37 mouse cellular contexts compared by ENCODE assay signal in genomic region chrX:169178634-169179033, GRCm38 (mm10). TPM values are rescaled to one million over a fixed set of nuclear protein-coding genes. Genes with fewer than 3 reads are reported as not detected.
DNase-seq lines count a peak whose midpoint lies in the region; ATAC-seq and TF ChIP-seq lines count a peak whose summit lies in the region.
"Had no signal": no experiment of that assay in that cellular context is flagged by ENCODE, and none has a peak within 500 bp of the region (broad histone marks: within the 10 kb centered on the region; RNA-seq: fewer than 3 reads in every experiment).

No protein-coding gene starts in this region.

- no peaks in the 10 kb centered on the region for H3K9me3 ChIP-seq in heart, embryonic 12.5 days (replicated peaks)
- H3K9me3 ChIP-seq in lung, embryonic 14.5 days (ENCODE audit: low read depth, low read length) = no peaks in the 10 kb centered on the region
- H3K9me3 ChIP-seq: embryonic facial prominence, embryonic 12.5 days; intestine, embryonic 15.5 days; limb, embryonic 13.5 days; liver, embryonic 13.5 days; midbrain, embryonic 15.5 days; neural tube, embryonic 15.5 days had no signal

- no peaks in the 10 kb centered on the region for H3K27me3 ChIP-seq in heart, embryonic 12.5 days (replicated peaks)
- no peaks in the 10 kb centered on the region for H3K27me3 ChIP-seq in lung, embryonic 14.5 days (ENCODE audit: insufficient read depth, low read length)
- H3K27me3 ChIP-seq: intestine, embryonic 15.5 days; liver, embryonic 13.5 days had no signal

- no peak overlapping the region for H3K9ac ChIP-seq in heart, embryonic 12.5 days
- H3K9ac ChIP-seq in lung, embryonic 14.5 days = no peak overlapping the region
- H3K9ac ChIP-seq: embryonic facial prominence, embryonic 12.5 days; intestine, embryonic 15.5 days; limb, embryonic 13.5 days; liver, embryonic 13.5 days; midbrain, embryonic 15.5 days; neural tube, embryonic 15.5 days had no signal

- no peaks in the 10 kb centered on the region for H3K36me3 ChIP-seq in heart, embryonic 12.5 days
- H3K36me3 ChIP-seq in lung, embryonic 14.5 days (ENCODE audit: insufficient read depth) = no peaks in the 10 kb centered on the region
- H3K36me3 ChIP-seq: embryonic facial prominence, embryonic 12.5 days; intestine, embryonic 15.5 days; limb, embryonic 13.5 days; liver, embryonic 13.5 days; midbrain, embryonic 15.5 days; neural tube, embryonic 15.5 days had no signal

- WGBS in heart, embryonic 12.5 days = 87% methylated on average over 2 of the region's 2 CpGs
- WGBS in lung, embryonic 14.5 days = 57% methylated on average over 2 of the region's 2 CpGs

- no peak overlapping the region for H3K27ac ChIP-seq in heart, embryonic 12.5 days (ENCODE audit: poor library complexity, severe bottlenecking)
- no peak overlapping the region for H3K27ac ChIP-seq in lung, embryonic 14.5 days (ENCODE audit: low read depth)
- H3K27ac ChIP-seq: embryonic facial prominence, embryonic 12.5 days; hindbrain, postnatal 0 days; intestine, embryonic 15.5 days; limb, embryonic 13.5 days; liver, embryonic 13.5 days; midbrain, embryonic 15.5 days; neural tube, embryonic 15.5 days had no signal

- no peak overlapping the region for H3K4me2 ChIP-seq in heart, embryonic 12.5 days
- H3K4me2 ChIP-seq in lung, embryonic 14.5 days = no peak overlapping the region
- H3K4me2 ChIP-seq: embryonic facial prominence, embryonic 12.5 days; intestine, embryonic 15.5 days; limb, embryonic 13.5 days; liver, embryonic 13.5 days; midbrain, embryonic 15.5 days; neural tube, embryonic 15.5 days had no signal

- H3K4me3 ChIP-seq in heart, embryonic 12.5 days = no peak overlapping the region
- no peak overlapping the region for H3K4me3 ChIP-seq in lung, embryonic 14.5 days (ENCODE audit: low read depth, low read length)
- H3K4me3 ChIP-seq: embryonic facial prominence, embryonic 12.5 days; intestine, embryonic 15.5 days; limb, embryonic 13.5 days; liver, embryonic 13.5 days; midbrain, embryonic 15.5 days; neural tube, embryonic 15.5 days had no signal

- no peaks in the 10 kb centered on the region for H3K4me1 ChIP-seq in heart, embryonic 12.5 days (replicated peaks)
- no peaks in the 10 kb centered on the region for H3K4me1 ChIP-seq in lung, embryonic 14.5 days (ENCODE audit: insufficient read depth)
- H3K4me1 ChIP-seq: embryonic facial prominence, embryonic 12.5 days; intestine, embryonic 15.5 days; limb, embryonic 13.5 days; liver, embryonic 13.5 days; midbrain, embryonic 15.5 days; neural tube, embryonic 15.5 days had no signal

- TF ChIP-seq CTCF in lung, embryonic 14.5 days (IDR thresholded peaks at IDR 0.05; ENCODE audit: low read depth) = no peak

- DNase-seq in adrenal gland, postnatal 10 days = peak; percentile 25
- no peak for DNase-seq in adrenal gland, adult 18-20 months (ENCODE audit: low spot score in 2 of 2)
- peak; percentile 91 for DNase-seq in heart, adult 11 months
- peak; percentile 13 for DNase-seq in lung, embryonic 14.5 days
- no peak for DNase-seq in lung, postnatal 4 days
- peak; percentile 3 for DNase-seq in skeletal muscle tissue, adult 2 months (ENCODE audit: low read depth, low spot score)
- DNase-seq in frontal cortex, adult 2 months (ENCODE audit: extremely low spot score in 1 of 2, low spot score in 1 of 2) = no peak
- DNase-seq: adrenal gland, adult 2 months; cerebellum, adult 11 months; cerebellum, adult 9-11 months; embryo, embryonic 11 days; gastrocnemius, postnatal 36 days; kidney, adult 2 months; kidney, postnatal 4 days; liver, embryonic 13.5 days; lung, adult 18-20 months; lung, postnatal 10 days; retina, postnatal 1 day; right cerebral cortex, postnatal 14 days; thymus, postnatal 25 days had no signal

- ATAC-seq in heart, embryonic 12.5 days (ENCODE audit: insufficient number of reproducible peaks, low FRiP score) = no peak
- no peak; the same call in 1 of the 2 replicates for ATAC-seq in lung, embryonic 14.5 days (ENCODE audit: insufficient read depth)
- ATAC-seq: forebrain, embryonic 14.5 days; hindbrain, postnatal 0 days; intestine, embryonic 15.5 days; midbrain, embryonic 15.5 days had no signal

RNA-seq across cellular contexts. Expression of gene Amelx, which starts 8.4 kb away (rescaled TPM):
- not detected for total RNA-seq in adrenal gland, postnatal 10 days (2021)
- not detected for total RNA-seq in adrenal gland, adult 18-20 months (2021)
- not detected in 2 replicates for polyA plus RNA-seq in heart, embryonic 12.5 days (2016; fragmentation: Nextera tagmentation; extraction: Ambion mirVana)
- not detected in 2 replicates for polyA plus RNA-seq in lung, embryonic 14.5 days (2014; fragmentation: Nextera tagmentation; extraction: Ambion mirVana)
- polyA plus RNA-seq in frontal cortex, adult 2 months (2012; rRNA removed) = not detected in 2 replicates
- total RNA-seq: adrenal gland, adult 2 months; gastrocnemius, postnatal 36 days; hindbrain, postnatal 0 days; layer of hippocampus, adult 8-10 months; layer of hippocampus, postnatal 25 days; left cerebral cortex, adult 8-10 months; left cerebral cortex, postnatal 36 days; MEL had no signal
- polyA plus RNA-seq: adrenal gland, adult 2 months; forebrain, embryonic 14.5 days; heart, embryonic 14.5 days; hindbrain, embryonic 11.5 days; hindbrain, postnatal 0 days; intestine, embryonic 15.5 days; kidney, adult 2 months; kidney, embryonic 16.5 days; limb, embryonic 13.5 days; liver, embryonic 13.5 days; midbrain, embryonic 15.5 days; neural tube, embryonic 15.5 days; stomach, embryonic 16.5 days had no signal

Comparison
In these comparisons a context has a peak if more than half of its experiments do, and no peak if none do; other contexts are left out.
1. DNase-seq: peak in adrenal gland, postnatal 10 days (single experiment), heart, adult 11 months (single experiment), lung, embryonic 14.5 days (single experiment) and skeletal muscle tissue, adult 2 months (single experiment); none in adrenal gland, adult 18-20 months (0 of 2), lung, postnatal 4 days (0 of 2) and frontal cortex, adult 2 months (0 of 2).